Mouse (Mus musculus) hindbrain, postnatal 0 days (tissue): ENCODE measurements around the gene Pck2. TPM values are rescaled to one million over a fixed set of nuclear protein-coding genes. Genes with fewer than 3 reads are reported as not detected.

Experiments
- ATAC-seq: fragments of 200-750 bp; cut with Nextera tagmentation; 2 replicates; pipeline ENCODE4 v1.8.0; 2017; ENCODE audit warnings: mild to moderate bottlenecking, moderate TSS enrichment, moderate library complexity
- DNase-seq: peaks from one replicate; pipeline ENCODE4 v3.0.0-alpha.2; 2015; ENCODE audit warnings: low spot score
- H3K27ac ChIP-seq: fragments of 300-500 bp; sonication (generic); 2 replicates; pipeline ENCODE4 v1.5.1; 2014; ENCODE audit warnings: mild to moderate bottlenecking
- H3K27me3 ChIP-seq: fragments of 300-500 bp; sonication (generic); 2 replicates; pipeline ENCODE4 v1.6.1; 2014; ENCODE audit warnings: low read length, mixed read lengths; ENCODE audit not compliant: insufficient read depth
- H3K36me3 ChIP-seq: fragments of 300-500 bp; sonication (generic); 2 replicates; pipeline ENCODE4 v1.6.1; 2014; ENCODE audit warnings: low read length, mixed read lengths; ENCODE audit not compliant: insufficient read depth
- H3K4me1 ChIP-seq: fragments of 300-500 bp; sonication (generic); 2 replicates; pipeline ENCODE4 v1.6.1; 2014; ENCODE audit warnings: antibody characterized with exemption, low read length, mixed read lengths; ENCODE audit not compliant: insufficient read depth
- H3K4me2 ChIP-seq: fragments of 300-500 bp; sonication (generic); 2 replicates; pipeline ENCODE4 v1.6.1; 2014; ENCODE audit warnings: low read depth, mild to moderate bottlenecking, low read length, moderate library complexity, mixed read lengths
- H3K4me3 ChIP-seq: fragments of 300-500 bp; sonication (generic); 2 replicates; pipeline ENCODE4 v1.5.1; 2014; ENCODE audit warnings: low read length
- H3K9ac ChIP-seq: fragments of 300-500 bp; sonication (generic); replicated peaks from 2 replicates; pipeline ENCODE4 v1.6.1; 2014; ENCODE audit warnings: mild to moderate bottlenecking, low read length, moderate library complexity, mixed read lengths
- H3K9me3 ChIP-seq: fragments of 300-500 bp; sonication (generic); 2 replicates; pipeline ENCODE4 v1.6.1; 2016; ENCODE audit warnings: low read length, mixed read lengths
- CTCF ChIP-seq: IDR thresholded peaks from 2 replicates; pipeline ENCODE4 v1.5.1; 2016; ENCODE audit warnings: antibody characterized with exemption, control low read depth, low read depth
- WGBS: fragments of 180-500 bp; shearing (Covaris S2); extraction: QIAGEN DNeasy Blood & Tissue Kit; methylation state at CpG from one replicate; pipeline ENCODE4 v1.1.7; 2014; 5-methylcytosine and 5-hydroxymethylcytosine counted together
- polyA plus RNA-seq: library from polyadenylated mRNA; unstranded; fragments of >200 nt; fragmentation: Nextera tagmentation; extraction: Ambion mirVana; gene quantifications from 2 replicates; pipeline ENCODE4 v1.2.1, GENCODE M21; 2015
- total RNA-seq: library from RNA; depleted of rRNA; stranded (reverse); fragments of >200 nt; gene quantifications from 2 replicates; pipeline ENCODE4 v1.2.3, GENCODE M21; 2014

The Pck2 gene
- total and polyA plus RNA-seq, 2 experiments from 2014 or later: 19.9 to 30.5 TPM

GRCm38 (mm10) chr14:55551347-55551746 lies 11.3 kb downstream of the Pck2 start:
- Histone ChIP-seq H3K4me2 (no peak overlapping the region), H3K4me3 (no peak overlapping the region), H3K9me3 (no peaks in the 10 kb centered on the region), H3K27me3 (no peaks in the 10 kb centered on the region), H3K4me1 (no peaks in the 10 kb centered on the region), H3K36me3 (peaks cover 16% of the 10 kb centered on the region), H3K27ac (no peak overlapping the region), H3K9ac (no peak overlapping the region)
- TF ChIP-seq CTCF: no peak
- DNase-seq (no peak), ATAC-seq (no peak)
- 71% methylated on average over 5 of the region's 5 CpGs for WGBS

DNA sequence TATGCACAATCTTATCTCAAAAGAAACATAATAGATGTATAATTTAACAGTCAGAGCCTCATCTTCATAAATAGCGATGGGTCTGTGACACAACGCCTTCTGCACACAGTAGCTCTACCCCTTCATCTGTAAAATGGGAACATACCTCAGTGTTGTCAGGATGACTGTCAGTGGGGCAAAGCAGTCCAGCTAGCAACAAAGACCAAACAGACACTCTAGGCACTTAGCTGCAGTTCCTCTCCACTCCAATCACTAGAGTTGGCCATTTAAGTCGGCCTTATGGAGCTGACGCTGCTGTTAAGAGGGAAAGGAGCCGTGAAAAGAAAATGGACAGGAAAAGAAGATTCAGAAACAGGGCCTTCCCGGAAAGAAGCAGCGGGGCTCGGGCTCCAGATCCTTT lies 11.7 kb downstream of the Pck2 start:
- Histone ChIP-seq H3K4me1 (no peaks in the 10 kb centered on the region), H3K9ac (no peak overlapping the region), H3K27me3 (no peaks in the 10 kb centered on the region), H3K36me3 (peaks cover 16% of the 10 kb centered on the region), H3K9me3 (no peaks in the 10 kb centered on the region), H3K27ac (no peak overlapping the region), H3K4me2 (no peak overlapping the region), H3K4me3 (no peak overlapping the region)
- no peak for TF ChIP-seq CTCF
- no peak for ATAC-seq
- WGBS: 91% methylated on average over 8 of the region's 8 CpGs
- DNase-seq: no peak

- no peaks in the 10 kb centered on the region for H3K27me3 ChIP-seq
- no peaks in the 10 kb centered on the region for H3K9me3 ChIP-seq
- no peak for ATAC-seq
- H3K4me3 ChIP-seq: no peak overlapping the region
- no peaks in the 10 kb centered on the region for H3K4me1 ChIP-seq
- no peak overlapping the region for H3K9ac ChIP-seq
- no peak for DNase-seq
- H3K4me2 ChIP-seq: no peak overlapping the region
- no peak overlapping the region for H3K27ac ChIP-seq
- TF ChIP-seq CTCF: no peak
- H3K36me3 ChIP-seq: no peaks in the 10 kb centered on the region
Measured at GRCm38 (mm10) chr14:55554635-55555034, 14.6 kb downstream of the Pck2 start.

DNA sequence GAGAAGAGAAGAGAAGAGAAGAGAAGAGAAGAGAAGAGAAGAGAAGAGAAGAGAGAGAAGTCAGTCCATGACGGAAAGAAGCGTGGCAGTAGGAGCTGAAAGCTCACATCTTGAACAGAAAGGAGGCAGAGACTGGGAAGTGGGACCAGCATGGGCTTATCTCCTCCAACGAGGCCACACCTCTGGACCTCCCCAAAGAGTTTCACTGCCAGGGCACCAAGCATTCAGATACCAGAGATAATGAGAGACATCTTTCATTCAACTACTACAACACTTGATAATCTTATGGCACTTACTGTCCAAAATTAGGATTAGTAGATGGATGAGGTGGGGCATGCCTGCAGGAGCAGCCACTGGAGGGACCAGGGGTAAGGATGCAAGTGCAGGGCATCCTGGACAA lies 15.7 kb downstream of the Pck2 start:
- ATAC-seq (no peak), DNase-seq (no peak)
- H3K27me3 ChIP-seq: no peaks in the 10 kb centered on the region
- no peaks in the 10 kb centered on the region for H3K4me1 ChIP-seq
- H3K4me2 ChIP-seq: no peak overlapping the region
- TF ChIP-seq CTCF: no peak
- H3K9me3 ChIP-seq: no peaks in the 10 kb centered on the region
- WGBS: 84% methylated on average over 3 of the region's 3 CpGs
- no peak overlapping the region for H3K9ac ChIP-seq
- no peak overlapping the region for H3K27ac ChIP-seq
- H3K36me3 ChIP-seq: no peaks in the 10 kb centered on the region
- no peak overlapping the region for H3K4me3 ChIP-seq

- peak; percentile 83 for DNase-seq
- no peaks in the 10 kb centered on the region for H3K36me3 ChIP-seq
- H3K9me3 ChIP-seq: no peaks in the 10 kb centered on the region
- H3K4me2 ChIP-seq: no peak overlapping the region
- H3K4me1 ChIP-seq: peaks cover 11% of the 10 kb centered on the region
- no peak for ATAC-seq
- H3K27ac ChIP-seq: no peak overlapping the region
- WGBS: 31% methylated on average over 5 of the region's 5 CpGs
- TF ChIP-seq CTCF: peak; percentile 87
- no peak overlapping the region for H3K9ac ChIP-seq
- no peaks in the 10 kb centered on the region for H3K27me3 ChIP-seq
- H3K4me3 ChIP-seq: no peak overlapping the region
Measured at GRCm38 (mm10) chr14:55557003-55557402, 16.9 kb downstream of the Pck2 start.

- no peak for DNase-seq
Measured at GRCm38 (mm10) chr14:55557587-55557986, 17.5 kb downstream of the Pck2 start.

DNA sequence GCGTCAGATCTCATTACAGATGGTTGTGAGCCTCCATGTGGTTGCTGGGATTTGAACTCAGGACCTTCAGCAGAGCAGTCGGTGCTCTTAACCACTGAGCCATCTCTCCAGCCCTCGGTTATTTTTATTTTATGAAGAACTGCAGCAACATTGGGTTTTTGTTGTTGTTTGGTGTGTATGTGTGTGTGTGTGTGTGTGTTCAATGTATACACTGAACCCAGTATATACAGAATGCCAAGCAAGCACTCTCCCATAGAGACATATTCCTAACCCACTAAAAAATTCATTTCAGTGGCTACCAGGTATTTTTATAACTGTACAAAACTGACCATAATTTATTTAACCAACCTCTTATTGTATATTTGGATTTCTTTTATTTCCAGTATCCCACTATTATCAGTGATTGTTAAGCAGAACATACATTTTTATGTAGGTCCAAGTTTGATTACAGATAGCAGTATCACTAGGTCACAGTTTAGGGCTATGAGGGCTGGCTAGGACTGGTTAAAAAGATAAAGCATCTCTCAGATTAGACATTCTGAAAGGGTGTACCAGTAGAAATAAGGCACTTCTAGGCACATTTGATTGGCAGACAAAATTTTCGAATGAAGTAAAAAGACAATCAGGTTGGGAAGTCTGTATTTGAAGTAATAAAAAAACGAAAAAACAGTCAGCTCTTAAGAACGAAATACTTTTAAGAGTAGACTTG lies 18.8 kb downstream of the Pck2 start:
- H3K27ac ChIP-seq: peak overlapping the region; percentile 99
- H3K9ac ChIP-seq: peak overlapping the region; percentile 67
- H3K4me2 ChIP-seq: peak overlapping the region; percentile 97
- ATAC-seq (no peak), DNase-seq (no peak)
- H3K27me3 ChIP-seq: no peaks in the 10 kb centered on the region
- H3K36me3 ChIP-seq: peaks cover 3% of the 10 kb centered on the region
- WGBS: 57% methylated on average over 6 of the region's 6 CpGs
- TF ChIP-seq CTCF: no peak
- H3K4me3 ChIP-seq: peak overlapping the region; percentile 60
- peaks cover 15% of the 10 kb centered on the region for H3K4me1 ChIP-seq
- no peaks in the 10 kb centered on the region for H3K9me3 ChIP-seq

More at GRCm38 (mm10) chr14:55557587-55557986, 17.5 kb downstream of the Pck2 start:
- ATAC-seq: no peak
- no peak overlapping the region for H3K4me3 ChIP-seq
- no peaks in the 10 kb centered on the region for H3K9me3 ChIP-seq
- H3K4me1 ChIP-seq: peaks cover 15% of the 10 kb centered on the region
- 91% methylated on average over 3 of the region's 3 CpGs for WGBS
- no peak overlapping the region for H3K27ac ChIP-seq
- no peaks in the 10 kb centered on the region for H3K36me3 ChIP-seq
- H3K4me2 ChIP-seq: no peak overlapping the region
- no peak for TF ChIP-seq CTCF
- no peaks in the 10 kb centered on the region for H3K27me3 ChIP-seq
- no peak overlapping the region for H3K9ac ChIP-seq
